Mouse (Mus musculus): ENCODE measurements at regions not wholly inside any gene's neighbourhood (a gene's known extent, or its start where the extent isn't known, plus 50 kb on each side); places are given as distances from the start of the nearest gene placed in this dataset.

GRCm38 (mm10) chr13:59393231-59393938, 191.6 kb downstream of the Agtpbp1 start:
- Histone ChIP-seq H3K4me2 (no peak overlapping the region), H3K9ac (no peak overlapping the region), H3K4me3 (no peak overlapping the region), H3K27me3 (no peaks in the 10 kb centered on the region), H3K27ac (replicated peaks) (no peak overlapping the region), H3K36me3 (no peaks in the 10 kb centered on the region), H3K4me1 (replicated peaks) (peaks cover 5% of the 10 kb centered on the region; the same call in 1 of the 2 replicates), H3K9me3 (no peaks in the 10 kb centered on the region)
- no peak for ATAC-seq (ENCODE audit: low read depth)
- WGBS: 74% methylated on average over 12 of the region's 12 CpGs

GRCm38 (mm10) chr13:59392828-59393227, 192.2 kb downstream of the Agtpbp1 start:
- Histone ChIP-seq H3K4me3 (no peak overlapping the region), H3K27ac (replicated peaks) (no peak overlapping the region), H3K4me1 (replicated peaks) (peaks cover 10% of the 10 kb centered on the region; the same call in 1 of the 2 replicates), H3K9ac (no peak overlapping the region), H3K9me3 (no peaks in the 10 kb centered on the region), H3K27me3 (no peaks in the 10 kb centered on the region), H3K4me2 (no peak overlapping the region), H3K36me3 (no peaks in the 10 kb centered on the region)
- WGBS: 85% methylated on average over 4 of the region's 4 CpGs
- no peak for ATAC-seq (ENCODE audit: low read depth)

DNA sequence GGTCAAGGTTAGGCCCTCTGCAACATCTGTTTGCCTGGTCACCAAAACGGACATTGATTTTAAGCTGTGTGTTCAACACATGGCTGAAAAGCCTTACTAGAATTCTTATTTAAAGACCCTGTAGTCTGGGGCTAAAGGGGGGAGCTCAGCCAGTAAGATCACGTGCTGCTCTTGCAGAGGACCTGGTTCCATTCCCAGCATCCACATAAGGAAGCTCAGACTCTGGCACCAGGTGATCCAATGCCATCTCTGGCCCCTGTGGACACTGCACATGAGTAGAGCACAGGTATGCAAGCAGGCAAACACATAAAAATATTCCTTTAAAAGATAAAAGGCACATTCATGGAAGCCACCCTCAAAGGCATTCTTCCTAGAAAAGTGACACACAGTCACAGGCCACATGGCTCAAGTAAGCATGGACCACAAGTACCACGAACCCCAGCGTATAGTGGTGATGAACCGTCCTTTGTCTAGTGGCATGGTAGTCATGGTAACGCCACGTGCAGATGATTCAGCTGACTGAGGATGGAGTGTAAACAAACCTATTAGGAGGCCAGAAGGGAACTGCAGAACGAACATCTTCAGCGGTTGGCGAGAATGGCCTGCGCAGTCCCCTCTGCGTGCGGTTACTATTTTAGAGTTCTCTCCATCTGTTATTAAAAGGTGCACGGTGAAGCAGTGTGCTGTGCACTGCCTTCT, 197.3 kb downstream of the Agtpbp1 start:
- Histone ChIP-seq H3K36me3 (no peaks in the 10 kb centered on the region), H3K27me3 (no peaks in the 10 kb centered on the region), H3K9ac (no peak overlapping the region), H3K4me2 (no peak overlapping the region), H3K9me3 (no peaks in the 10 kb centered on the region), H3K27ac (replicated peaks) (0 out of 2 replicates have a peak overlapping the region, but pooled peaks have one; percentile 19), H3K4me1 (replicated peaks) (peaks cover 16% of the 10 kb centered on the region), H3K4me3 (no peak overlapping the region)
- peak; percentile 84 for ATAC-seq (ENCODE audit: low read depth)
- WGBS: 59% methylated on average over 14 of the region's 14 CpGs

- Histone ChIP-seq H3K9ac (no peak overlapping the region), H3K9me3 (no peaks in the 10 kb centered on the region), H3K36me3 (no peaks in the 10 kb centered on the region), H3K4me3 (no peak overlapping the region), H3K27ac (replicated peaks) (no peak overlapping the region), H3K27me3 (no peaks in the 10 kb centered on the region), H3K4me2 (no peak overlapping the region), H3K4me1 (replicated peaks) (peaks cover 16% of the 10 kb centered on the region)
- 70% methylated on average over 7 of the region's 7 CpGs for WGBS
- no peak for ATAC-seq (ENCODE audit: low read depth)
These were observed 198.0 kb downstream of the Agtpbp1 start for GRCm38 (mm10) chr13:59386935-59387540.

DNA sequence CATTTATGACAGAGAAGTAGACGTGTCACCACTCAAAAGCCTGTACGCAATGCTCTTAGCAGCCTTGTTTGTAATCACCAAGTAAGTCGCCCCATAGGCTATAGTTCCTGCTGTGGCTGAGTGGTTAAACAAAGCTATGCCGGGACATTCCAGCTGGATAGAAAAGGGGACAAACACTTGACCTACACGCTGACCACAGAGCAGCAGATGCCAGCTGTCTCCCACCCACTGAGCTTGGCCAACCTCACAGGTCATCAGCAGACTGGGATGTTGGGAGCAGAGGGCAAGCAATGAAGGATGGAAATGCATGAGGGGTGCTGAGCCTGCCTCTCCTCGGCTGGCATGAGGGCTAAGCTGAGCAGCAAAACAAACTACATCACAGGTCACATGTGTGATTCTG, 199.2 kb downstream of the Agtpbp1 start:
- ATAC-seq (ENCODE audit: low read depth): no peak
- Histone ChIP-seq H3K9me3 (no peaks in the 10 kb centered on the region), H3K4me3 (no peak overlapping the region), H3K4me1 (replicated peaks) (peaks cover 16% of the 10 kb centered on the region), H3K27ac (replicated peaks) (no peak overlapping the region), H3K9ac (no peak overlapping the region), H3K27me3 (no peaks in the 10 kb centered on the region), H3K36me3 (no peaks in the 10 kb centered on the region), H3K4me2 (no peak overlapping the region)
- WGBS: 74% methylated on average over 6 of the region's 6 CpGs

GRCm38 (mm10) chr13:59370141-59370816, 214.7 kb downstream of the Agtpbp1 start:
- Histone ChIP-seq H3K4me3 (no peak overlapping the region), H3K27ac (replicated peaks) (no peak overlapping the region), H3K27me3 (no peaks in the 10 kb centered on the region), H3K36me3 (no peaks in the 10 kb centered on the region), H3K4me2 (no peak overlapping the region), H3K4me1 (replicated peaks) (no peaks in the 10 kb centered on the region), H3K9me3 (no peaks in the 10 kb centered on the region), H3K9ac (no peak overlapping the region)
- ATAC-seq (ENCODE audit: low read depth): no peak
- WGBS: 87% methylated on average over 12 of the region's 12 CpGs

DNA sequence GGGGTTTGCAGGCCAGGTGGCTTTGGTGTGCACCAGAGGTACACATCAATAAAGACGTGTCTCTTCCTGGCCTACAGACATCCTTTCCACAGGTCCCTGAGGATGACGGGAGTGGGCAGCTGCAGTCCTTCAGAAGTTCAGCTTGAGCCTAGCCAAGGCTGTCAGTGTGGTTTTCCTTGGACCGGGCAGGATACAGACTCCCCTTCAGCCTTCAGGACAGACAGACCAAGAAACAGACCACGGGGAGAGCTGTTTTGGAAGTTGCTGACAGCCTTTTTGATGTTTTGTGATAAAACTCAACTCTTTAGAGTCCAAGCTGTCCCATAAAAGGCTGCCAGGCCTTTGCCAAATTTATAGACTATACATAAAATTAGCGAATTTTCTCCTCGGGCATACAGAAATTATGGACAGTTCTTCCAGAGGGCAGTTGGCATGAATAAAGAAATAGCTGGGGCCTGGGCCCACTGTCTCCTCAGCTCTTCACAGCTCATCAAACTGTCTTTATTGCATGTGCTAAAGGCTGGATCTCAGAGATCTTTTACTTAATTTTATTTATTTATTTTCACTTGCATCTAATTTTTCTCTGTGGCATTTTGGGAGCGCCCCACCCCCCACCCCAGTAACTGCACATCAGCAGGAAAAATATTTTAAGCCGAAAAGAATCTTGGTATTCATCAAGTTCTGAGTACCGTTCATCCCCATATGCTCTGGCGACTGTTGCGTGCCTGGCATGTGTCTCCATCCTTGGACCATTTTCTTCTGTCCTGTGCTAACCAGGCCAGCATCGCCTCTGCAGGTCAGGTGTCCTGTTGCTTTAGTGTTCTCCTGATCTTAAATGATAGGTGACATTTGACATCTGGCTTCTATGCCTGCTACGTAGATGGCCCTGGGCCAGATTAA, 216.2 kb downstream of the Agtpbp1 start:
- H3K9ac ChIP-seq: no peak overlapping the region
- H3K4me1 ChIP-seq (replicated peaks): no peaks in the 10 kb centered on the region
- no peak overlapping the region for H3K4me3 ChIP-seq
- 81% methylated on average over 13 of the region's 13 CpGs for WGBS
- no peaks in the 10 kb centered on the region for H3K27me3 ChIP-seq
- H3K9me3 ChIP-seq: no peaks in the 10 kb centered on the region
- no peak for ATAC-seq (ENCODE audit: low read depth)
- H3K36me3 ChIP-seq: no peaks in the 10 kb centered on the region
- no peak overlapping the region for H3K27ac ChIP-seq (replicated peaks)
- H3K4me2 ChIP-seq: no peak overlapping the region

DNA sequence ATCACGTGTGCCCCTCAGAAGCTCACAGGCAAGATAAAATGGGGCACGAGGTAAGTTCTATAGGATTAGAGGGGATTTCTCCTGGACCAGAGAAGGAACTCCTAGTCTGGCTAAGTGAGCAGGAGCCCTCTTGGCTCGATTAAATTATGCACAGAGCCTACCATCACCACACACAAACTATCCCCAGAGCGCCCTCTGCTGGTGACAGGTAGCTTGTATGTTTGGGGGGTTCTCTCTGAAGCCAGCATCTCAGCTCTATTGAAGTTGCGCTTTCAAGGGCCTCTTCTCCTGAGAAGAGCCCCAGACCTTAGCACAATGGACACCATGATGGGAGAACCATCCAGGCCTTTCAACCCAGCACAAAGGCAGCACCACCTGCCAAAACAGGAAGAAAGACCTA, 219.6 kb downstream of the Agtpbp1 start:
- ATAC-seq (ENCODE audit: low read depth): 0 out of 2 replicates have a peak, but pooled peaks have one; percentile 56
- Histone ChIP-seq H3K4me2 (no peak overlapping the region), H3K27ac (replicated peaks) (no peak overlapping the region), H3K9ac (no peak overlapping the region), H3K4me3 (no peak overlapping the region), H3K4me1 (replicated peaks) (0 out of 2 replicates have a peak, but pooled peaks cover 3% of the 10 kb centered on the region), H3K9me3 (no peaks in the 10 kb centered on the region), H3K27me3 (no peaks in the 10 kb centered on the region), H3K36me3 (no peaks in the 10 kb centered on the region)
- 42% methylated on average over 5 of the region's 5 CpGs for WGBS

DNA sequence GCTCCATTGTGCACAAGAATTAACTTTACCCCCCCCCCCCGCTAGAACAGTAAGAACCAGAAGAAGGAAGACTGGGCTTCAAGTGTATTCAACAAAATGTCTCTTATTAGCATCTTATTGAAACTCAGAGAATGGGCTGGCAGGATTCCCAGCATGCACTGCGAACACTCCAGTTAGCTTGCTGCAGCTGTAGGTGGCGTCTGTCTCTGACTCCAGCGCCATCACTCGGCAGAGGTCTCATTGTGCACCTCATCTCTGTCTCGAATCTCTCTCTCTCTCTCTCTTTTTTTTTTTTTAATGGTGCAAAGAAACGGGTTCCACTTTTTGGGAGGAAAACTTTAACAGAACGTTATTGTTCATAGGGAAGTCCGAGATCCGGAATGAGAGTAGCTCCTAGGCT, 221.6 kb downstream of the Agtpbp1 start:
- H3K27ac ChIP-seq (replicated peaks): no peak overlapping the region
- WGBS: 77% methylated on average over 10 of the region's 10 CpGs
- ATAC-seq (ENCODE audit: low read depth): no peak
- no peaks in the 10 kb centered on the region for H3K9me3 ChIP-seq
- H3K4me3 ChIP-seq: no peak overlapping the region
- no peaks in the 10 kb centered on the region for H3K36me3 ChIP-seq
- 0 out of 2 replicates have a peak, but pooled peaks cover 3% of the 10 kb centered on the region for H3K4me1 ChIP-seq (replicated peaks)
- no peak overlapping the region for H3K9ac ChIP-seq
- no peaks in the 10 kb centered on the region for H3K27me3 ChIP-seq
- H3K4me2 ChIP-seq: no peak overlapping the region

DNA sequence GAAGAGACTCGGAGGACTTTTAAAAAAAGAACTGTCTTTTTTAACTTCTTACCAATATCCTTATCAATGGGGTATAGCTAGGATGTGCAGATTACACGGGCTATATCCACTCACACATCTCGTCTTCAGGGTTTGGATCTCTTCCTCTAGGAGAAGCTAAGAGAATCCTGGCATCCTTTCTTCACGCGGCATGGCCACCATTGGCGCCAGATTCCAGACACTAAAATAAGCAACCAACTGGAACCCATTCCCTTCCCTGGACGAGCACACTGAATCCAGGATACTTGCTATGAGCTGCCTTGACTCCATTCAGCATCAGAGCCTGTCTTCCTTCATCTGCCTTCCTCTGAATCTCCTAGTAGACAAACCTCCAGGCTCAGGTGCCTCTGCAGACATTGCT, 223.7 kb downstream of the Agtpbp1 start:
- H3K9ac ChIP-seq: no peak overlapping the region
- no peaks in the 10 kb centered on the region for H3K9me3 ChIP-seq
- no peak overlapping the region for H3K4me2 ChIP-seq
- H3K27ac ChIP-seq (replicated peaks): no peak overlapping the region
- 92% methylated on average over 7 of the region's 7 CpGs for WGBS
- ATAC-seq (ENCODE audit: low read depth): no peak
- 0 out of 2 replicates have a peak, but pooled peaks cover 3% of the 10 kb centered on the region for H3K4me1 ChIP-seq (replicated peaks)
- no peaks in the 10 kb centered on the region for H3K36me3 ChIP-seq
- no peak overlapping the region for H3K4me3 ChIP-seq
- H3K27me3 ChIP-seq: no peaks in the 10 kb centered on the region

GRCm38 (mm10) chr13:59360026-59360425, 225.0 kb downstream of the Agtpbp1 start:
- Histone ChIP-seq H3K4me2 (no peak overlapping the region), H3K27me3 (no peaks in the 10 kb centered on the region), H3K4me3 (no peak overlapping the region), H3K9ac (no peak overlapping the region), H3K9me3 (no peaks in the 10 kb centered on the region), H3K36me3 (no peaks in the 10 kb centered on the region), H3K27ac (replicated peaks) (no peak overlapping the region), H3K4me1 (replicated peaks) (0 out of 2 replicates have a peak, but pooled peaks cover 3% of the 10 kb centered on the region)
- 80% methylated on average over 3 of the region's 3 CpGs for WGBS
- ATAC-seq (ENCODE audit: low read depth): no peak
